Mouse (Mus musculus) cerebellum, adult 18-20 months (tissue): Measurements from ENCODE around the gene Olfr1416.

ENCODE experiments used
- DNase-seq, 2 experiments: peaks; one replicate each; pipeline ENCODE4 v3.0.0; 2021

Gene Olfr1416

DNA sequence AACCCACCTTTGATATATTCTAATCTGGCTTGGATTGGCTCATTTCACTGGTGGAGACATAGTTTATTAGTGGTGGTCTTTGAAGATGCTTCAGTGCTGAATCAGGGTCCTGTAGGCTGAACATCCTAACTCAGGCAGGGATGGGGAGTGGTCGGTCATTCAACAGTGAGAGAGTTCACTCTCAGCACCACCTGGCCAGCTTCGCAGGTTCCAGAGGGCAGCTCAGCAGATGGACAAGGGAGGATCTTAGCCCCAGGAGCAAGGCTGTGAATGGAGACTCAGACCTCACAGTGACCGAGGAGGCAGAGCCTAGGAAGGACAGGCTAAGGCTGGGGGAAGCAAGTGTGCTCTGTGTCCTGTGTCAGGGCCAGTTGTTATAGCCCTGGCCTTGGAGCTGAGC is 53.5 kb downstream of the Olfr1416 start:
- DNase-seq = no peak

GRCm38 (mm10) chr1:92430991-92431390 is 53.9 kb downstream of the Olfr1416 start:
- DNase-seq = no peak
